Mouse (Mus musculus) lung, postnatal 0 days (tissue): ENCODE measurements around the gene Bnip1.

Source experiments
- CTCF ChIP-seq: IDR thresholded peaks from 2 replicates; pipeline ENCODE4 v1.5.1; 2016; ENCODE audit warnings: antibody characterized with exemption, mild to moderate bottlenecking
- EP300 ChIP-seq: IDR thresholded peaks from 2 replicates; pipeline ENCODE4 v1.6.1; 2016; ENCODE audit warnings: antibody characterized with exemption, mild to moderate bottlenecking, control low read depth

DNA sequence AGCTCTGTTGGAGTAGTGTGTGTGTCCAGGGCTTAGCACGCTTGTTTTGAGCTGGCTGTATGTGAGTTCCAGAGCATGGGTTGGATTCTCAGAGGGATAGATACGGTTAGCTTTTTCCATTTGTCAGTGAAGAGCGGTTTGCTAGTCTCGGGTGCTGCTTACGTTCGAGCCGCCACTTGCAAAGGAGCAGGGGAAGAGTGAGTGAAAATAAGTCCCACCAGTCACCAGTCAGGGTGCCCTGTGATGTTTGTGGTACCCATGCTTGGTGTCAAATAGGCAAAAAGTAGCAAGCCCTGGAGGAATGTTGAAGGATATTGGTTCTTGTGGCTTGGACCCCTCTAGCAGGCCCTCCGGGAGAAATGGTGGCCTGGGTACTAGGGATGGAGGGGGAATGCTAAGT, 8.1 kb downstream of the Bnip1 start:
- TF ChIP-seq CTCF (no peak), EP300 (no peak)
